Mouse (Mus musculus) intestine, embryonic 14.5 days (tissue): ENCODE measurements around the gene Rgl1. TPM values are rescaled to one million over a fixed set of nuclear protein-coding genes. Genes with fewer than 3 reads are reported as not detected.

Experiments used
- ATAC-seq: fragments of 200-750 bp; cut with Nextera tagmentation; replicated peaks from 2 replicates; pipeline ENCODE4 v1.8.0; 2017; ENCODE audit warnings: low read depth, moderate number of reproducible peaks, moderate TSS enrichment, moderate library complexity; ENCODE audit not compliant: low FRiP score, low TSS enrichment
- DNase-seq: peaks from one replicate; pipeline ENCODE4 v3.0.0-alpha.2; 2018; ENCODE audit warnings: low spot score
- H3K27ac ChIP-seq: fragments of 300-500 bp; sonication (generic); 2 replicates; pipeline ENCODE4 v1.5.1; 2014; ENCODE audit warnings: low read depth, mild to moderate bottlenecking, control low read depth
- H3K27me3 ChIP-seq: fragments of 300-500 bp; sonication (generic); replicated peaks from 2 replicates; pipeline ENCODE4 v1.6.1; 2014; ENCODE audit warnings: low read length, control low read depth; ENCODE audit not compliant: control insufficient read depth, insufficient read depth
- H3K36me3 ChIP-seq: fragments of 300-500 bp; sonication (generic); 2 replicates; pipeline ENCODE4 v1.6.1; 2014; ENCODE audit warnings: low read length, control low read depth; ENCODE audit not compliant: control insufficient read depth, insufficient read depth
- H3K4me1 ChIP-seq: fragments of 300-500 bp; sonication (generic); replicated peaks from 2 replicates; pipeline ENCODE4 v1.6.1; 2014; ENCODE audit warnings: low read length, control low read depth, mixed read lengths; ENCODE audit not compliant: control insufficient read depth, insufficient read depth
- H3K4me2 ChIP-seq: fragments of 300-500 bp; sonication (generic); 2 replicates; pipeline ENCODE4 v1.6.1; 2014; ENCODE audit warnings: low read length
- H3K4me3 ChIP-seq: fragments of 300-500 bp; sonication (generic); 2 replicates; pipeline ENCODE4 v1.5.1; 2014; ENCODE audit warnings: low read depth, low read length, control low read depth, mixed read lengths
- H3K9ac ChIP-seq: fragments of 300-500 bp; sonication (generic); 2 replicates; pipeline ENCODE4 v1.6.1; 2014; ENCODE audit warnings: mild to moderate bottlenecking, low read length
- H3K9me3 ChIP-seq: fragments of 300-500 bp; sonication (generic); 2 replicates; pipeline ENCODE4 v1.6.1; 2016; ENCODE audit warnings: low read length, control low read depth; ENCODE audit not compliant: control insufficient read depth
- WGBS: fragments of 180-500 bp; shearing (Covaris S2); extraction: QIAGEN DNeasy Blood & Tissue Kit; methylation state at CpG from one replicate; pipeline ENCODE4 v1.1.7; 2014; 5-methylcytosine and 5-hydroxymethylcytosine counted together
- polyA plus RNA-seq: library from polyadenylated mRNA; unstranded; fragments of >200 nt; fragmentation: Nextera tagmentation; extraction: Ambion mirVana; gene quantifications from 2 replicates; pipeline ENCODE4 v1.2.1, GENCODE M21; 2014

Gene Rgl1
- polyA plus RNA-seq, 1 experiment from 2014 or later: 50.9 TPM

GRCm38 (mm10) chr1:152605895-152606625 is 160.1 kb downstream of the Rgl1 start:
- Histone ChIP-seq H3K4me3 (no peak overlapping the region), H3K4me2 (no peak overlapping the region), H3K9me3 (no peaks in the 10 kb centered on the region), H3K4me1 (peaks cover 31% of the 10 kb centered on the region), H3K36me3 (peaks cover 4% of the 10 kb centered on the region; the same call in 1 of the 2 replicates), H3K27ac (no peak overlapping the region), H3K27me3 (no peaks in the 10 kb centered on the region), H3K9ac (no peak overlapping the region)
- ATAC-seq: no peak
- no peak for DNase-seq
- 85% methylated on average over 5 of the region's 5 CpGs for WGBS

- no peak overlapping the region for H3K9ac ChIP-seq
- 83% methylated on average over 6 of the region's 6 CpGs for whole genome bisulfite sequencing
- H3K36me3 ChIP-seq: peaks cover 4% of the 10 kb centered on the region; the same call in 1 of the 2 replicates
- no peaks in the 10 kb centered on the region for H3K27me3 ChIP-seq
- DNase-seq: no peak
- peaks cover 21% of the 10 kb centered on the region for H3K4me1 ChIP-seq
- H3K9me3 ChIP-seq: no peaks in the 10 kb centered on the region
- no peak overlapping the region for H3K4me2 ChIP-seq
- no peak for ATAC-seq
- no peak overlapping the region for H3K4me3 ChIP-seq
- no peak overlapping the region for H3K27ac ChIP-seq
These were observed 162.0 kb downstream of the Rgl1 start for GRCm38 (mm10) chr1:152604147-152604546.

- Histone ChIP-seq H3K27me3 (no peaks in the 10 kb centered on the region), H3K4me2 (no peak overlapping the region), H3K27ac (no peak overlapping the region), H3K36me3 (peaks cover 4% of the 10 kb centered on the region; the same call in 1 of the 2 replicates), H3K4me3 (no peak overlapping the region), H3K9me3 (no peaks in the 10 kb centered on the region), H3K9ac (no peak overlapping the region), H3K4me1 (peaks cover 16% of the 10 kb centered on the region)
- WGBS: 82% methylated on average over 9 of the region's 9 CpGs
- ATAC-seq: no peak
- no peak for DNase-seq
These were observed 162.5 kb downstream of the Rgl1 start for GRCm38 (mm10) chr1:152603628-152604027.

- Histone ChIP-seq H3K27ac (no peak overlapping the region), H3K36me3 (peaks cover 4% of the 10 kb centered on the region; the same call in 1 of the 2 replicates), H3K4me1 (no peaks in the 10 kb centered on the region; the same call in 1 of the 2 replicates), H3K9ac (no peak overlapping the region), H3K27me3 (no peaks in the 10 kb centered on the region), H3K4me3 (no peak overlapping the region), H3K9me3 (no peaks in the 10 kb centered on the region), H3K4me2 (no peak overlapping the region)
- no peak for DNase-seq
- WGBS: 91% methylated on average over 2 of the region's 2 CpGs
- no peak for ATAC-seq
These were observed 165.7 kb downstream of the Rgl1 start for GRCm38 (mm10) chr1:152600494-152600893.

- Histone ChIP-seq H3K36me3 (peaks cover 4% of the 10 kb centered on the region; the same call in 1 of the 2 replicates), H3K9me3 (no peaks in the 10 kb centered on the region), H3K4me1 (no peaks in the 10 kb centered on the region; the same call in 1 of the 2 replicates), H3K4me2 (no peak overlapping the region), H3K4me3 (no peak overlapping the region), H3K27ac (peak overlapping the region; percentile 11; the same call in 1 of the 2 replicates), H3K27me3 (no peaks in the 10 kb centered on the region), H3K9ac (no peak overlapping the region)
- DNase-seq (no peak), ATAC-seq (no peak)
- WGBS: 79% methylated on average over 8 of the region's 8 CpGs
These were observed 166.8 kb downstream of the Rgl1 start for GRCm38 (mm10) chr1:152599347-152599746.

- DNase-seq: no peak
- no peak for ATAC-seq
- Histone ChIP-seq H3K4me1 (peaks cover 3% of the 10 kb centered on the region), H3K36me3 (0 out of 2 replicates have a peak, but pooled peaks cover 6% of the 10 kb centered on the region), H3K9me3 (no peaks in the 10 kb centered on the region), H3K27ac (no peak overlapping the region), H3K9ac (no peak overlapping the region), H3K4me3 (no peak overlapping the region), H3K4me2 (no peak overlapping the region), H3K27me3 (no peaks in the 10 kb centered on the region)
- 66% methylated on average over 5 of the region's 5 CpGs for WGBS
These were observed 171.5 kb downstream of the Rgl1 start for GRCm38 (mm10) chr1:152594690-152595089.

GRCm38 (mm10) chr1:152593831-152594549 is 172.2 kb downstream of the Rgl1 start:
- Histone ChIP-seq H3K9me3 (no peaks in the 10 kb centered on the region), H3K4me1 (peaks cover 10% of the 10 kb centered on the region), H3K4me3 (no peak overlapping the region), H3K27me3 (no peaks in the 10 kb centered on the region), H3K9ac (no peak overlapping the region), H3K27ac (no peak overlapping the region), H3K4me2 (no peak overlapping the region), H3K36me3 (0 out of 2 replicates have a peak, but pooled peaks cover 6% of the 10 kb centered on the region)
- DNase-seq (no peak), ATAC-seq (no peak)
- WGBS: 88% methylated on average over 9 of the region's 9 CpGs

GRCm38 (mm10) chr1:152593382-152593781 is 172.8 kb downstream of the Rgl1 start:
- ATAC-seq (no peak), DNase-seq (no peak)
- H3K36me3 ChIP-seq: 0 out of 2 replicates have a peak, but pooled peaks cover 6% of the 10 kb centered on the region
- H3K4me1 ChIP-seq: peaks cover 10% of the 10 kb centered on the region
- no peaks in the 10 kb centered on the region for H3K27me3 ChIP-seq
- H3K4me2 ChIP-seq: no peak overlapping the region
- H3K27ac ChIP-seq: no peak overlapping the region
- H3K9me3 ChIP-seq: no peaks in the 10 kb centered on the region
- no peak overlapping the region for H3K9ac ChIP-seq
- whole genome bisulfite sequencing: 87% methylated on average over 7 of the region's 7 CpGs
- no peak overlapping the region for H3K4me3 ChIP-seq
